Mouse (Mus musculus): ENCODE data around the gene Lrrc30. TPM values are rescaled to one million over a fixed set of nuclear protein-coding genes. Genes with fewer than 3 reads are reported as not detected.

Lrrc30 gene
- polyA plus RNA-seq, 1 experiment from 2014 or later, result 0.11 TPM

DNA sequence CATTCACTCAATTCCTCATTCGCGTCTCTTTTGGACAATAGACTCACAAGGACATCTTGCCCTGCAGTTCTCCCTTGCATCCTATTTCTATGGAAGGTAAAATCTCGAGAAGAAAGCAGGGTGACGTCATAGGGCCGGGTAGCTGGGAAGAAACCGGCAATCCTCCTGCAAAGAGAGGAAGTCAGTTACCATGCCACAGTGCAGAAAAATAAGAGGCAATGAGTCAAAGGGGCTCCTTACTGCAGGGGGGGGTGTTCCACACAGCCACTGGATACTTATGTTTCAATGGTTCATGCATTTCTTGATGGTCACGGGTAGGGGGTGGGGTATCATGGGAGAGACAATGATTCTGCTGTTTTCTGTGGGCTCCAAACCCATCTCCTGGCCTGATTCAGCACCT lies 49.1 kb downstream of the Lrrc30 start:
- Histone ChIP-seq H3K9me3 (no peaks in the 10 kb centered on the region), H3K4me1 (replicated peaks) (no peaks in the 10 kb centered on the region), H3K36me3 (no peaks in the 10 kb centered on the region), H3K27ac (no peak overlapping the region), H3K4me2 (no peak overlapping the region), H3K27me3 (peaks cover 8% of the 10 kb centered on the region; the same call in 1 of the 2 replicates), H3K4me3 (replicated peaks) (no peak overlapping the region), H3K9ac (replicated peaks) (no peak overlapping the region)
- ATAC-seq (ENCODE audit: insufficient number of reproducible peaks, insufficient read depth, low FRiP score, low TSS enrichment, low read depth), result no peak
- WGBS, result 77% methylated on average over 7 of the region's 7 CpGs

DNA sequence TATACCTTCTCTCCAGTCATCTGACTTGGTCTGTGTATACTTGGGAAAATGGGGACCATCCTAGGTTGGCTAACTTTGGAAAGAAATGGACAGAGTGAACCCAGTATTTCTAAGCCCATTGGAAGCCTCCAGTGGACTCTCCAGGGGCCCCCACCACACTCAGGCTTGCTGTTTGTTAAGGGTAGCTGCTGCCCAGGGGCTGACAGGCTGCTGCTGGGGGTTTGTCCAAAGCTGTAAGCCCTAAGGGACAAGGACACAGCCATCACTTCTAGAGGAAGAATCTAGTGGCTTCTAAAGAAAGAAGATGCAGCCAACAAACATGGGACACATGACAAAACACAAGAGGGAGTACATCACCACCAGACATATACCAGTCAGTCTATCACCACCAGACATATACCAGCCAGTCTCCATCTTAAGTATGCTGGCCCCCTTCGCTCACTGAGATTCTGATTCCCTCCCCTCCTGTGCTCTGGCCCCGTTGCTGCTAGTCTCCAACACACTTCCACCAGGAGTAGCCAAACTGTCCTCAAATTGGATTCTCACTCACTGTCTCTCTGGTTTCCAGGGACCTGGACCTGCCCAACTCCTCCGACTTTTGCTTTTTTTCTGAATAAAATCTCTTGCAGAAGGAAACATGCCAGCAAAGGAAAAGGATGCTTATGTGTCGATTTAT lies 49.7 kb downstream of the Lrrc30 start:
- Histone ChIP-seq H3K4me3 (replicated peaks) (no peak overlapping the region), H3K4me1 (replicated peaks) (no peaks in the 10 kb centered on the region), H3K27ac (no peak overlapping the region), H3K9ac (replicated peaks) (no peak overlapping the region), H3K36me3 (no peaks in the 10 kb centered on the region), H3K4me2 (no peak overlapping the region), H3K27me3 (peaks cover 8% of the 10 kb centered on the region; the same call in 1 of the 2 replicates), H3K9me3 (no peaks in the 10 kb centered on the region)
- 82% methylated on average over 4 of the region's 4 CpGs for WGBS
- no peak for ATAC-seq (ENCODE audit: insufficient number of reproducible peaks, insufficient read depth, low FRiP score, low TSS enrichment, low read depth)

DNA sequence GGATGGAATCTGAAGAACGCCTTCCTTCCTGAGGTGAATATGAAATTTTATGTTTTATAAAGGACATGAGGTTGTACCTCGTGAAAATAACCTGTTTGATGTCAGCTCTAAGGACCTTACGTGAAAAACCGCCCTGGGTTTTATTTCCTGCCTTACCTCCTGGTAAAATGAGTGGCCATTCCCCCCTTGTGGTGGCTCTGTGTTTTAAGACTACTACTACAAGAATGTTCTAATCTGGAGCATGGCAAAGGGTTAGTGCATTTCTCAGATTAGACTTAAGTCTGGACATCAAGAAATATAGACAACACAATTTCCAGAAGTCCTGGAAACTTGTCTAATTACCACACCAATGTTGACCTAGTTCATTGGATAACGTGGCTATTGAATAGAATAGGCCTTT lies 50.7 kb downstream of the Lrrc30 start:
- Histone ChIP-seq H3K9me3 (no peaks in the 10 kb centered on the region), H3K27me3 (peaks cover 8% of the 10 kb centered on the region; the same call in 1 of the 2 replicates), H3K4me1 (replicated peaks) (no peaks in the 10 kb centered on the region), H3K27ac (no peak overlapping the region), H3K4me2 (no peak overlapping the region), H3K4me3 (replicated peaks) (no peak overlapping the region), H3K36me3 (no peaks in the 10 kb centered on the region), H3K9ac (replicated peaks) (no peak overlapping the region)
- no peak for ATAC-seq (ENCODE audit: insufficient number of reproducible peaks, insufficient read depth, low FRiP score, low TSS enrichment, low read depth)
- 72% methylated on average over 5 of the region's 5 CpGs for WGBS

Other genes starting within 250 kb of the Lrrc30 start
- 2.4 and 2.7 TPM in 2 replicates for gene Lama1, start 64.5 kb upstream of the Lrrc30 start, polyA plus RNA-seq (2016; fragmentation: Nextera tagmentation; extraction: Ambion mirVana)

Data from limb, embryonic 12.5 days (tissue).